In the genomic region with DNA sequence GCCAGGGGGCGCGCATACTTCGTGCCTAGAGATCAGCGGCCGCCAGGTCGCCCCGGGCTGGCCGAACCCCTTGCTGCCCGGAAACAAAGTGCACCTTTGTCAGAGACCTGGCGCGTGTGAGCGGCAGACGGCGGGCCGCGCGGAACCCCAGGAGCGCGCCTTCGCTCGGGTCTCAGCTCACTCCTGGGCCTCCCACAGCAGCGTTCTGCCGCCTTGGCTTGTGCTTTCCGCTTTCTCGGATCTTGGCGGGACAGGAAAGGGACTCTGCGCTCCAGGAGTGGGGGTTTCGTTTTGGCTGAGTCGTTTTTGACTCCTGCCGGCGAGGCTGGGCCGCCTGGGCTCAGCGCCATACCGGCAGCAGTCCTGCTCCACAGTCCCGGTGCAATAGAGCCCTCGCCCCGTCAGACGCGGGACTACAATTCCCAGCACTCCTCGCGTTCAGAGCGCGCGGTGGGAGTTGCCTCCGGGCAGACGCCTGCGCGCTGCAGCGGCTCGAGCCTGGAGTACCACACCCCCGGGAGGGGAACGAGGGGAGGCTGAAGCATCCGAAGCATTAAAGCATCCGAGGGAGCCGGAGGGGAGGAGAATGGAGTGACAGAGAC, we compare ENCODE assay signal across 8 mouse cellular contexts. TPM values are rescaled to one million over a fixed set of nuclear protein-coding genes. Genes with fewer than 3 reads are reported as not detected.
DNase-seq lines count a peak whose midpoint lies in the region; ATAC-seq and TF ChIP-seq lines count a peak whose summit lies in the region.

Grk5 (plus strand) TSS at position 36 of the 602 bp plus-strand sequence.

- TF ChIP-seq CTCF in Patski (IDR thresholded peaks at IDR 0.05), result peak; percentile 100

- H3K4me1 ChIP-seq in hindbrain, embryonic 14.5 days (replicated peaks; ENCODE audit: control insufficient read depth, insufficient read depth, low read length), result peaks cover 14% of the 10 kb centered on the region

- no peaks in the 10 kb centered on the region for H3K9me3 ChIP-seq in hindbrain, embryonic 14.5 days (ENCODE audit: control insufficient read depth, low read length)

- in situ Hi-C loops in Patski (cut with MboI; ENCODE audit: low pct_unique_long_range_greater_than_20kb), result loop anchor here (5.0 kb wide), 1 partner anchor 197 kb away; no protein-coding TSS in a partner anchor

- H3K27me3 ChIP-seq in Patski, result no peaks in the 10 kb centered on the region
- no peaks in the 10 kb centered on the region for H3K27me3 ChIP-seq in hindbrain, embryonic 14.5 days (ENCODE audit: control insufficient read depth, insufficient read depth, low read length)

- ATAC-seq in Patski, result peak; percentile 94
- peak; percentile 98 for ATAC-seq in hindbrain, embryonic 14.5 days (ENCODE audit: low FRiP score)

- no peaks in the 10 kb centered on the region for H3K36me3 ChIP-seq in hindbrain, embryonic 14.5 days (replicated peaks; ENCODE audit: control insufficient read depth, insufficient read depth)

- H3K4me2 ChIP-seq in hindbrain, embryonic 14.5 days (replicated peaks), result peak within 1 kb of the TSS; percentile 55

- no peak for DNase-seq in Patski (ENCODE audit: low read depth, low spot score)
- DNase-seq in cerebellum, postnatal 14 days, result peak; percentile 98
- peak; percentile 93 to 94 for DNase-seq in frontal cortex, postnatal 25 days (ENCODE audit: low spot score in 2 of 2)
- DNase-seq in hindbrain, embryonic 14.5 days (ENCODE audit: low spot score), result peak; percentile 93
- DNase-seq in layer of hippocampus, postnatal 36 days, result peak; percentile 92 to 95
- peak; percentile 98 for DNase-seq in lung, postnatal 36 days
- peak; percentile 96 for DNase-seq in retina, postnatal 1 day
- DNase-seq in urinary bladder, adult 18-20 months (ENCODE audit: low spot score in 2 of 2), result peak; percentile 88 to 91

- H3K27ac ChIP-seq in hindbrain, embryonic 14.5 days, result peak within 1 kb of the TSS; percentile 86

- H3K9ac ChIP-seq in hindbrain, embryonic 14.5 days, result peak within 1 kb of the TSS; percentile 65

- WGBS in hindbrain, embryonic 14.5 days, result under 1% methylated on average over 55 of the region's 55 CpGs

- H3K4me3 ChIP-seq in hindbrain, embryonic 14.5 days (replicated peaks; ENCODE audit: low read length), result peak within 1 kb of the TSS; percentile 60

- CTCF ChIA-PET in Patski (lab: Charles Lee), result interaction anchor here (0.9 to 6.4 kb wide), 12 partner anchors 13 to 222 kb away, joined by 3 to 66 read pairs (median 4); no protein-coding TSS in a partner anchor

- POLR2A ChIA-PET in Patski (lab: Charles Lee), result interaction anchor here (0.7 to 1.7 kb wide), 5 partner anchors 15 to 195 kb away, joined by 3 to 5 read pairs (median 3); no protein-coding TSS in a partner anchor

RNA-seq across cellular contexts. Expression of gene Grk5, which starts in this region (rescaled TPM):
- 13.8 TPM for polyA plus RNA-seq in Patski (2021)
- 3.1 and 3.4 TPM in 2 replicates for polyA plus RNA-seq in hindbrain, embryonic 14.5 days (2014; fragmentation: Nextera tagmentation; extraction: Ambion mirVana)
- 1 to 10 TPM; 8.0 to 8.3 TPM for total RNA-seq in layer of hippocampus, postnatal 36 days (2021)
